13 mouse cellular contexts compared by ENCODE assay signal in genomic region chr11:60305611-60306010, GRCm38 (mm10). TPM values are rescaled to one million over a fixed set of nuclear protein-coding genes. Genes with fewer than 3 reads are reported as not detected.
DNase-seq lines count a peak whose midpoint lies in the region; ATAC-seq and TF ChIP-seq lines count a peak whose summit lies in the region.
"Had no signal": no experiment of that assay in that cellular context is flagged by ENCODE, and none has a peak within 500 bp of the region (broad histone marks: within the 10 kb centered on the region; RNA-seq: fewer than 3 reads in every experiment).

No protein-coding gene starts in this region.

- H3K27ac ChIP-seq in gastrocnemius, adult 2 months = peak overlapping the region; percentile 61
- H3K27ac ChIP-seq in midbrain, embryonic 15.5 days = peak overlapping the region; percentile 21; the same call in 1 of the 2 replicates
- no peak overlapping the region for H3K27ac ChIP-seq in midbrain, embryonic 13.5 days
- H3K27ac ChIP-seq in forebrain, postnatal 0 days (ENCODE audit: low read depth, low read length) = 0 out of 2 replicates have a peak overlapping the region, but pooled peaks have one; percentile 9
- H3K27ac ChIP-seq: embryonic facial prominence, embryonic 12.5 days had no signal

- no peak for DNase-seq in gastrocnemius, adult 2 months
- DNase-seq in gastrocnemius, adult 18-20 months (ENCODE audit: low spot score) = no peak
- DNase-seq in forebrain, postnatal 0 days = no peak
- peak; percentile 9 to 21 for DNase-seq in natural killer cell, adult 2 months (ENCODE audit: low spot score in 2 of 2)
- no peak for DNase-seq in cerebellum, adult 9-11 months
- DNase-seq in heart, postnatal 10 days = no peak
- DNase-seq: adrenal gland, adult 2 months; lung, postnatal 4 days; right cerebral cortex, adult 18-20 months had no signal

- H3K4me1 ChIP-seq in midbrain, embryonic 15.5 days = peaks cover 56% of the 10 kb centered on the region
- peaks cover 54% of the 10 kb centered on the region for H3K4me1 ChIP-seq in midbrain, embryonic 13.5 days (replicated peaks)
- H3K4me1 ChIP-seq in forebrain, postnatal 0 days (ENCODE audit: insufficient read depth) = peaks cover 8% of the 10 kb centered on the region

- no peak overlapping the region for H3K9ac ChIP-seq in midbrain, embryonic 15.5 days
- H3K9ac ChIP-seq in midbrain, embryonic 13.5 days (replicated peaks) = no peak overlapping the region
- H3K9ac ChIP-seq in forebrain, postnatal 0 days = no peak overlapping the region
- H3K9ac ChIP-seq: embryonic facial prominence, embryonic 12.5 days had no signal

- WGBS in midbrain, embryonic 15.5 days = 55% methylated on average over 4 of the region's 4 CpGs
- 58% methylated on average over 4 of the region's 4 CpGs for WGBS in midbrain, embryonic 13.5 days
- 20% methylated on average over 4 of the region's 4 CpGs for WGBS in forebrain, postnatal 0 days

- H3K4me2 ChIP-seq in midbrain, embryonic 15.5 days = no peak overlapping the region
- H3K4me2 ChIP-seq in midbrain, embryonic 13.5 days (replicated peaks) = no peak overlapping the region
- no peak overlapping the region for H3K4me2 ChIP-seq in forebrain, postnatal 0 days (ENCODE audit: low read depth)
- H3K4me2 ChIP-seq: embryonic facial prominence, embryonic 12.5 days; heart, embryonic 11.5 days had no signal

- H3K27me3 ChIP-seq in midbrain, embryonic 15.5 days (replicated peaks) = no peaks in the 10 kb centered on the region
- no peaks in the 10 kb centered on the region for H3K27me3 ChIP-seq in midbrain, embryonic 13.5 days
- H3K27me3 ChIP-seq in forebrain, postnatal 0 days (ENCODE audit: insufficient read depth, low read length) = no peaks in the 10 kb centered on the region
- H3K27me3 ChIP-seq: embryonic facial prominence, embryonic 12.5 days had no signal

- intact Hi-C loops in gastrocnemius, adult 2 months (cut with DNase I) = loop anchor here (1.0 kb wide), 1 partner anchor 106 kb away; no protein-coding TSS in a partner anchor
- intact Hi-C loops in heart, postnatal 10 days (cut with DNase I) = loop anchor here (5.0 kb wide), 1 partner anchor 47 kb away; the partner anchor contains the start of genes Drc3 and Tom1l2

- ATAC-seq in midbrain, embryonic 15.5 days (replicated peaks) = no peak
- no peak for ATAC-seq in midbrain, embryonic 13.5 days
- ATAC-seq in forebrain, postnatal 0 days = no peak

- peak overlapping the region; percentile 13; the same call in 1 of the 2 replicates for H3K4me3 ChIP-seq in gastrocnemius, adult 2 months
- no peak overlapping the region for H3K4me3 ChIP-seq in midbrain, embryonic 15.5 days
- H3K4me3 ChIP-seq in midbrain, embryonic 13.5 days (replicated peaks) = no peak overlapping the region
- no peak overlapping the region for H3K4me3 ChIP-seq in forebrain, postnatal 0 days (ENCODE audit: low read depth, low read length)
- H3K4me3 ChIP-seq: embryonic facial prominence, embryonic 12.5 days had no signal

- no peaks in the 10 kb centered on the region for H3K36me3 ChIP-seq in midbrain, embryonic 15.5 days (replicated peaks)
- no peaks in the 10 kb centered on the region for H3K36me3 ChIP-seq in midbrain, embryonic 13.5 days
- no peaks in the 10 kb centered on the region for H3K36me3 ChIP-seq in forebrain, postnatal 0 days (ENCODE audit: insufficient read depth)
- H3K36me3 ChIP-seq: embryonic facial prominence, embryonic 12.5 days had no signal

- H3K9me3 ChIP-seq in midbrain, embryonic 15.5 days = no peaks in the 10 kb centered on the region
- no peaks in the 10 kb centered on the region; the same call in 1 of the 2 replicates for H3K9me3 ChIP-seq in midbrain, embryonic 13.5 days
- no peaks in the 10 kb centered on the region for H3K9me3 ChIP-seq in forebrain, postnatal 0 days (ENCODE audit: low read length)
- H3K9me3 ChIP-seq: embryonic facial prominence, embryonic 12.5 days had no signal

- TF ChIP-seq CTCF in gastrocnemius, adult 2 months (IDR thresholded peaks at IDR 0.05) = no peak
- peak; percentile 33 for TF ChIP-seq CTCF in forebrain, postnatal 0 days (IDR thresholded peaks at IDR 0.05; ENCODE audit: low read depth)

RNA-seq across cellular contexts. Expression of gene Tom1l2, which starts 47.1 kb away (rescaled TPM):
- total RNA-seq in gastrocnemius, adult 2 months (2021) = 10 to 100 TPM; 63.7 to 63.9 TPM
- total RNA-seq in gastrocnemius, adult 18-20 months (2021) = 10 to 100 TPM; 61.5 to 67.2 TPM
- polyA plus RNA-seq in midbrain, embryonic 15.5 days (2015; fragmentation: Nextera tagmentation; extraction: Ambion mirVana) = 72.6 and 73.3 TPM in 2 replicates
- 47.8 and 50.1 TPM in 2 replicates for polyA plus RNA-seq in midbrain, embryonic 13.5 days (2015; fragmentation: Nextera tagmentation; extraction: Ambion mirVana)
- 72.0 and 80.8 TPM in 2 replicates for total RNA-seq in forebrain, postnatal 0 days (2014; rRNA removed)
- polyA plus RNA-seq in forebrain, postnatal 0 days (2015; fragmentation: Nextera tagmentation; extraction: Ambion mirVana) = 37.2 and 44.3 TPM in 2 replicates
- 100 to 1,000 TPM in 1 of 2 experiments, 10 to 100 TPM in 1; 97.3 to 100 TPM for total RNA-seq in heart, postnatal 10 days (2021)

RNA-seq across cellular contexts. Expression of gene Drc3, which starts 47.5 kb away (rescaled TPM):
- 1 to 10 TPM in 1 of 2 experiments, under 1 TPM in 1; 0.87 to 1.0 TPM for total RNA-seq in gastrocnemius, adult 2 months (2021)
- total RNA-seq in gastrocnemius, adult 18-20 months (2021) = 1 to 10 TPM; 1.0 to 1.4 TPM
- 6.1 and 6.3 TPM in 2 replicates for polyA plus RNA-seq in midbrain, embryonic 15.5 days (2015; fragmentation: Nextera tagmentation; extraction: Ambion mirVana)
- polyA plus RNA-seq in midbrain, embryonic 13.5 days (2015; fragmentation: Nextera tagmentation; extraction: Ambion mirVana) = 4.3 and 5.1 TPM in 2 replicates
- 13.0 and 15.5 TPM in 2 replicates for total RNA-seq in forebrain, postnatal 0 days (2014; rRNA removed)
- polyA plus RNA-seq in forebrain, postnatal 0 days (2015; fragmentation: Nextera tagmentation; extraction: Ambion mirVana) = 6.9 and 10.0 TPM in 2 replicates
- total RNA-seq in heart, postnatal 10 days (2021) = 1 to 10 TPM; 1.6 to 2.3 TPM

Comparison
In these comparisons a context has a peak if more than half of its experiments do, and no peak if none do; other contexts are left out.
1. DNase-seq: peak in natural killer cell, adult 2 months (2 of 2); none in gastrocnemius, adult 2 months (single experiment), gastrocnemius, adult 18-20 months (single experiment), forebrain, postnatal 0 days (single experiment), cerebellum, adult 9-11 months (single experiment) and heart, postnatal 10 days (0 of 2).